Mouse (Mus musculus) layer of hippocampus, adult 9-10 months (tissue): ENCODE results near the gene Angptl6.
"Not testable (repeated sequence)": the region's sequence is repeated elsewhere in the genome, so short reads cannot be mapped to it uniquely, and the experiment has no call there.

Experiments used
- DNase-seq: peaks from one replicate; pipeline ENCODE4 v3.0.0; 2022; ENCODE audit warnings: low spot score

Gene Angptl6

DNA sequence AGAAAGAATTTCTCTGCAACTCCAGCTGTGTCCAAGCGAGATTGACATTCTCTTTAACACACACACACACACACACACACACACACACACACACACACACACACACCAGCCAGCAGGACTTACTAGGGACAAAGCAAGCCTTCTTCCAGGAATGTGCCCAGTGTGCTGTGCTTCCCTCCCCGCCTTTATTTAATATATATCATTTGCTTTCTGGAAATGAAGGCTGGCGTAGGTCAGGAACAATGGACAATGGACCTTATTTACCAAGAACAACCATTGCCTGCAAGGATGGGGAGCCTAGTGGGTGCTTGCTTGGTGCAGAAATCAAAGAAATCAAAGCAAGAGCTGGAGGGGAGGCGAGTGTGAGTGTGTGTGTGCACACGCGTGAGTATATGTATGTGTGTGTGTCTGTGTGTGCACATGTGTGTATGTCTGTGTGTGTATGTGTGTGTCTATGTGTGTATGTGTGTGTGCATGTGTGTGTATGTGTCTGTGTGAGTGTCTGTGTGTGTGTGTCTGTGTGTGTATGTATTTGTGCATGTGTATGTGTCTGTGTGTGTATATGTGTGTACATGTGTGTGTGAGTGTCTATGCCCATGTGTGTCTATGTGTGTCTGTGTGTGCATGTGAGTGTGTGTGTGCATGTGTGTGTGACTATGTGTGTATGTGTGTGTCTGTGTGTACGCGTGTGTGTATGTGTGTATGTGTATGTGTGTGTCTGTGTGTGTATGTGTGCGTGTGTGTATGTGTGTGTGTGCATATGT is 42.2 kb downstream of the Angptl6 start:
- no peak for DNase-seq

DNA sequence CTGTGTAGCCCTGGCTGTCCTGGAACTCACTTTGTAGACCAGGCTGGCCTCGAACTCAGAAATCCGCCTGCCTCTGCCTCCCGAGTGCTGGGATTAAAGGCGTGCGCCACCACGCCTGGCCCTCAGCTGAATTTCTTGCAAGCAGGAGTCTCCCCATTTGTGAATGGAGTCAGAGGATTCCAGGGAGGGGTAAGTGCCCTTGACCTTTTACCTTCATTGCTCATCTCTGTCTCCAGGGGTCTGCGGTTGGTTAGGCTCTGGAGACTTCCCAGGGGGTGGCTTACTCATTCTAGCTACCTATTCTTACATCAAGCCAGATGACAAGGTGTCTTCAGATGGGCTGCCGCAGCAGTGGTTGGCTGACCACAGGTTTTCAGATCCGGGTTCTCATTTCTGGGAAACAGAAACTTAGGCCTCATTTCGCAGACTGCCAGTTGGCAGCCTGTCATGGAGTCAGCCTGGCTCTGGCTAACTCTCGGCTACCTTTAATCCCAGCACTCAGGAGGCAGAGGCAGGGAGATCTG is 44.0 kb downstream of the Angptl6 start:
- DNase-seq: not testable (repeated sequence)

DNA sequence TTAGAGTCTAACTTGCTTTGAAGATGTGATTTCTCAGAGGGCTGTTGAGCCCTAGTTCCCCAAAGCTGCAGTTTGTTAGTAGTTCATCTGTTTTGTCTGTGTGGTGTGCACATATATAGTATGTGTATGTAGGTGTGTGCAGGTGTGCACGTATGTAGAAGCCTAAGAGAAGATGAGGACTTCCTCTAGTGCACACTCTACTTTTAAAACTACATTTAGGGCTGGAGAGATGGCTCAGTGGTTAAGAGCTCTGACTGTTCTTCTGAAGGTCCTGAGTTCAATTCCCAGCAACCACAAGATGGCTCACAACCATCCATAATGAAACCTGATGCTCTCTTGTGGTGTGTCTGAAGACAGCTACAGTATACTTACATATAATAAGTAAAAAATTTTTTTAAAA is 44.6 kb downstream of the Angptl6 start:
- DNase-seq: no peak

DNA sequence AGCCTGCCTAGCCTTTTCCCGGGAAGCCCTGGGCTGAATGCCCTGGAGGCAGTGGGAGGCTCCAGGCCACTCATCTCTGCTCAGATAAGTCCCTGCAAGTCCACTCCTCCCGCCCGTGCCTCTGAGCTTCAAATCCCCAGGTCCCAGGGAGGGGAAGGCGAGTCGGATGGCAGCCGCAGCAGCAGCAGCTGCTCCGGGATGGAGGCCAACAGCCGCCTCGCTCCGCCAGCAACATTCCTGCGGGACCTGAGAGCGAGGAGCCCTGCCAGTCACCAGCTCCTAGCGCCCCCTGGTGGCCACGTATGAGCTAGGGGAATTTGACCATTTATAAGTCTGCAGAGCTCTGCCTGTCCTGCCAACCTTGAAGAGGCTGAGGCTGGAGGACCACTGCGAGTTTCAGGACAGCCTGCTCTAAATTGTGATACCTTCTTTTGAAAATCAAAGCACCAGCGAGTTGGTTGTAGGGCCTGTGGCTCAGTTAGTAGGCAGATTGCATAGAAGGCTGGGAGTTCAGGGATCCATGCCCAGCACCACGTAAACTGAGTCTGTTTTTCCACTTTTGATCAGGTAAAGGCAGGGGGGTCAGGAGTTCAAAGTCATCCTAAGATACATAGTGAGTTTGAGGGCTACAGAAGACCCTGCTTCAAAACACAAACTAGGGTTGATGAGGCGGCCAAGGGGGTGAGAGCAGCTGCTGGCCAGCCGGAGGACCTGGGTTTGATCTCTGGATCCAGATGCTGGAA is 48.5 kb downstream of the Angptl6 start:
- peak; percentile 87 for DNase-seq

DNA sequence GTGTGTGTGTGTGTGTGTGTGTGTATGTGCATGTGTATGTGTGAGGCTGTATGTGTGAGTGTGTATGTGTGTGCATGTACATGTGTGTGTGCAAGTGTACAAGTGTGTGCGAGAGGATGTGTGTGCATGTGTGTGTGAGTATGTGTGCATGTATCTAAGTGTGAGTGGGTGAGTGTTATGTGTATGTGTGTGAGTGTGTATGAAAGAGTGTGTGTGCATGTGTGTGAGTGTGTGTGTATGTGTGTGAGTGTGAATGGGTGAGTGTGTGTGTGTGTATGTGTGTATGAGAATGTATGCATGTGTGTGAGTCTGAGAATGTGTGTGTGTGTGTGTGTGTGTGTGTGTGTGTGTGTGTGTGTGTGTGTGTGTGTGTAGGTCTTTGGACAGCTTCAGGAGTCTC is 51.4 kb downstream of the Angptl6 start:
- DNase-seq: no peak

DNA sequence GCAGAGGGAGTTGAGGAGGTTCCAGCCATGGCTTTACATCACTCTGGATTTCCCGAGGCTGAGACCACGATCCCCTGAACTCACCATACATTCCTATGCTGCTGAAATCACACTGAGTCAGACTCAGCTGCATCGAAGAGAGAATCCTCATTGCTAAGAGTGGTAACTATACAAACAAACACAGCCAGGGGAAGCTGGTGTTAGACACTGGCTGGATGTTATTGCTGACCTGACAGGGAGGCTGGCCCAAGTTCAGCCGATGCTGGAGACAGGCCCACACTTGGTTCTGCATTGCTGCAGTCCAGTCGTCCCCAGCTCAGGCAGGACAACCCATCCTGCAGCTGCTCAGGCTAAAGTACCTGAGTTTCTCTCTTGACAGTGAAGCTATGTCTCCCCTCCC is 53.7 kb downstream of the Angptl6 start:
- DNase-seq: no peak
